Mouse (Mus musculus) liver, embryonic 14.5 days (tissue): ENCODE results near the gene Gm973.

ENCODE experiments used
- CTCF ChIP-seq: IDR thresholded peaks from 2 replicates; pipeline ENCODE4 v1.5.1; 2016; ENCODE audit warnings: antibody characterized with exemption, low read depth, control low read depth
- EP300 ChIP-seq: IDR thresholded peaks from 2 replicates; pipeline ENCODE4 v1.6.1; 2016; ENCODE audit warnings: antibody characterized with exemption, low read depth

DNA sequence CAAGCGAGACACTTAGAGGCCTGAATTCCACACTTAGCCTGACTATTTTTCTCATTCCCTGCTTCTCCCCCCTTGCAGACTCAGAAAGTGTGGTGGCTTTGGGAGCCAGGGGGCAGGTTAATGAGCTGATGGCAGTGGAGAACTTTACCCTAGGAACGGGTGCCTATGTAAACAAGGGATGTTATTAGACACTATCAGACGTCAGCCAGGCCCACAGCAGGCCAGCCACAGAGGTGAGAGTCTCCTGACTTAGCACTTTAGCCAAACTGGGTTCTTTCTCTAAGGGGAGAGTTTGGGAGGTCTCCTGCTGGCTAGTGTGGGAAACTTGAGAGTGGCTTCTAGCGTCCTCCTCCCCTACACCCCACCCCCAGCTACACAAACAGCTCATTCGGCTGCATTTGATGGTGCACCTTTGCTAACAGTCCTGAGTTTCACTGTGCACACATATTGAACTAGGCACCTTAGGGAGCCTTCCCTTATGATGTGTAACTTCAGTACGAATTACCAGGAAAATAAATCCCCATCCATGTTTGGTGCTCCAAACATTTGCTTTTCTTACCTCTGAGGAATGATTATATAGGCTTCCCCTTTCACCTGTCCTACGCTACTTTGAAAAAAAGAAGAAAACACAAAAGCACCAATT, 12.3 kb upstream of the Gm973 start:
- TF ChIP-seq CTCF (no peak), EP300 (no peak)
